Mouse (Mus musculus) brain, embryonic 14.5 days (tissue): ENCODE measurements around the gene Asic4.
A peak's percentile ranks its signal among the peaks of the same experiment; 100 is the strongest.

ENCODE experiments used
- CTCF ChIP-seq: fragments of 200-500 bp; IDR thresholded peaks from 2 replicates; pipeline ENCODE4 v1.5.1; 2012; ENCODE audit warnings: inconsistent platforms, mild to moderate bottlenecking, moderate library complexity, borderline replicate concordance; ENCODE audit not compliant: insufficient read depth, insufficient read length; ENCODE audit errors: extremely low read depth
- POLR2A ChIP-seq: fragments of 200-500 bp; IDR thresholded peaks from 2 replicates; pipeline ENCODE4 v1.6.1; 2012; ENCODE audit warnings: mild to moderate bottlenecking, inconsistent platforms, borderline replicate concordance; ENCODE audit not compliant: poor library complexity, insufficient read depth, insufficient read length, severe bottlenecking; ENCODE audit errors: extremely low read depth

DNA sequence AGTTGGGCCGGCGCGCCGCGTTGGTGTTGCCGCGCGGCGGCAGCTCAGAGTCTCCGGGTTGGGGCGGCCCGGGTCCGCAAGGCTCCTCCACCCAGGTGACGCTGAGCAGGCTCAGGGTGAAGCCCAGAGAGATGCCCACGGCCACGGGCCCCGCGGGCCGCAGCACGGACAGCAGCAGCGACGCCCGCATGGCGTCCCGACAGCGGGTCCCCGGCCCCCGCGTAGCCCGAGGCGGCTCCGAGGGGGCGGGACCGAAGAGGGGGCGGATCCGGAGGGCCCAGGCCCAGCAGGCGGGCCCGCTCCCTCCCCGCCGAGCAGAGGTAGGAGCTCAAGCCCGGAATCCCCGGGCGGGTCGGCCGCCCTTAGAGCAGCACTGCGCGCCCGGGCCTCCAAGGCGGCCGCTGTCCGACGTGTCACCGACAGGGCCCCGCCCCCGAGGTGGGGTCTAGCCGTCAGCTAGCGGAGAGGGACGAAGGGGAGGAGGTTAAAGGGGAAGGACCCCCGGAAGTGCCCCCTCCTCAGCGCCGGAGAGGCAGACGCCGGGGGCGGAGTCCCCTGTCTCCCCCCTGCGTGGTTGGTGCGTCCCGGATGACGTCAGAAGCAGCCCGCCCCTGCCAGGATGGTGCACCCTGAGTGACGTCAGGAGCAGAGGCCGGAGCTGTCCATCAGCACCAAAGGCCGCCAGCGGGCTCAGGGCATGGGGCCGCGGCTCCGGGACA lies 28.8 kb downstream of the Asic4 start, which contains the start of the genes Chpf and Tmem198:
- TF ChIP-seq CTCF, result no peak
- TF ChIP-seq POLR2A, result peak; percentile 69
